Mouse (Mus musculus) C2C12 (cell line): ENCODE results near the gene Prss47. TPM values are rescaled to one million over a fixed set of nuclear protein-coding genes. Genes with fewer than 3 reads are reported as not detected.

Experiments
- H3K27me3 ChIP-seq: one replicate; pipeline ENCODE4 v1.6.1; 2011; ENCODE audit not compliant: control insufficient read depth, insufficient read depth, insufficient read length
- H3K36me3 ChIP-seq: one replicate; pipeline ENCODE4 v1.6.1; 2011; ENCODE audit not compliant: control insufficient read depth, insufficient read depth
- H3K4me3 ChIP-seq: one replicate; pipeline ENCODE4 v1.5.1; 2011; ENCODE audit warnings: mild to moderate bottlenecking, control low read depth; ENCODE audit not compliant: poor library complexity, insufficient read depth, severe bottlenecking
- H3K79me2 ChIP-seq: one replicate; pipeline ENCODE4 v1.6.1; 2011; ENCODE audit not compliant: control insufficient read depth, insufficient read depth
- H3K79me3 ChIP-seq: one replicate; pipeline ENCODE4 v1.6.1; 2011; ENCODE audit warnings: low read depth, control low read depth
- H3ac ChIP-seq: one replicate; pipeline ENCODE3; 2011; ENCODE audit warnings: low read depth; ENCODE audit not compliant: control insufficient read depth, insufficient read length
- CEBPB ChIP-seq: IDR thresholded peaks from one replicate; pipeline ENCODE4 v1.6.1; 2011; ENCODE audit warnings: low read depth, mild to moderate bottlenecking, control low read depth, moderate library complexity
- CTCF ChIP-seq: IDR thresholded peaks from one replicate; pipeline ENCODE4 v1.5.1; 2011; ENCODE audit not compliant: control insufficient read depth, insufficient read depth, insufficient read length
- FOSL1 ChIP-seq: IDR thresholded peaks from one replicate; pipeline ENCODE4 v1.8.0; 2011; ENCODE audit warnings: mild to moderate bottlenecking, low read length; ENCODE audit not compliant: poor library complexity, insufficient read depth, severe bottlenecking
- MAX ChIP-seq: IDR thresholded peaks from one replicate; pipeline ENCODE4 v1.6.1; 2011; ENCODE audit warnings: mild to moderate bottlenecking, control low read depth
- MYOD1 ChIP-seq: IDR thresholded peaks from one replicate; pipeline ENCODE4 v1.6.1; 2011; ENCODE audit warnings: low read depth; ENCODE audit not compliant: control insufficient read depth, insufficient read length
- MYOG ChIP-seq: IDR thresholded peaks from one replicate; pipeline ENCODE4 v1.6.1; 2011; ENCODE audit not compliant: control insufficient read depth, insufficient read length; ENCODE audit errors: extremely low read depth
- USF1 ChIP-seq: IDR thresholded peaks from one replicate; pipeline ENCODE4 v1.6.1; 2011; ENCODE audit warnings: low read depth, mild to moderate bottlenecking, control low read depth, moderate library complexity
- polyA plus RNA-seq: library from polyadenylated mRNA; unstranded; fragments of >200 nt; fragmentation: generic; extraction: Trizol; gene quantifications from one replicate; pipeline ENCODE4 v1.2.1, GENCODE M21; 2012; ENCODE audit warnings: missing spikeins

The Prss47 gene
- polyA plus RNA-seq, 1 experiment = not detected

DNA sequence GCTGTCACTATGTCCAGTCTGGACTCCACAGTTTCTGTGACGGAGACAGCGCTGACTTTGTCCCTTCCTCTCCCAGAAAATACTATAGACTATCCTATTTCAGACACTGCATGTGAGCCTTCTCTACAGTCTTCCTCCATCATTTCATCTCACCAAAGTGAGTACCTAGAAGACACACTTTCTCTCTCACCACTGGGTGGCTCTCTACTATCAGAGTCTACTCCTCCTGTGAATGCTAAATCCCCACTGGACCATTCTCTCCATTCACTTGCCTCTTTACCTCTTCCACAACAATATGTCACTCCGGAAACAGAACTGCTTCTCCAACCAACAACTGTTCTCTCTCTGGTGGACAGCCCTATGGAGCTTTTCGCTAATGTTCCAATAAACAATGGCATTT is 17.5 kb downstream of the Prss47 start:
- H3K4me3 ChIP-seq = no peak overlapping the region
- H3K27me3 ChIP-seq = no peaks in the 10 kb centered on the region
- H3K79me3 ChIP-seq = no peaks in the 10 kb centered on the region
- no peaks in the 10 kb centered on the region for H3K36me3 ChIP-seq
- no peak overlapping the region for H3ac ChIP-seq
- no peak for TF ChIP-seq FOSL1
- no peak for TF ChIP-seq CTCF
- TF ChIP-seq USF1 = no peak
- TF ChIP-seq CEBPB = no peak
- no peak for TF ChIP-seq MYOD1
- no peak for TF ChIP-seq MAX
- no peak for TF ChIP-seq MYOG
- no peaks in the 10 kb centered on the region for H3K79me2 ChIP-seq

- no peak for TF ChIP-seq CTCF
- no peak for TF ChIP-seq MYOG
- TF ChIP-seq MAX = no peak
- no peak for TF ChIP-seq CEBPB
- TF ChIP-seq FOSL1 = no peak
- no peak for TF ChIP-seq USF1
- no peak for TF ChIP-seq MYOD1
- H3ac ChIP-seq = no peak within 1 kb of the TSS
- no peaks in the 10 kb centered on the region for H3K36me3 ChIP-seq
- H3K4me3 ChIP-seq = no peak within 1 kb of the TSS
- no peaks in the 10 kb centered on the region for H3K79me3 ChIP-seq
- no peaks in the 10 kb centered on the region for H3K79me2 ChIP-seq
- no peaks in the 10 kb centered on the region for H3K27me3 ChIP-seq
Measured at GRCm38 (mm10) chr13:65032758-65033157, 19.8 kb downstream of the Prss47 start, which contains the start of gene Spata31d1c. TSS of gene Spata31d1c (plus strand) at chr13:65033058.

GRCm38 (mm10) chr13:65011052-65011738 is 41.4 kb downstream of the Prss47 start:
- H3K79me2 ChIP-seq = no peaks in the 10 kb centered on the region
- no peaks in the 10 kb centered on the region for H3K36me3 ChIP-seq
- no peaks in the 10 kb centered on the region for H3K27me3 ChIP-seq
- TF ChIP-seq CEBPB = no peak
- TF ChIP-seq MYOD1 = no peak
- TF ChIP-seq FOSL1 = no peak
- TF ChIP-seq CTCF = no peak
- TF ChIP-seq MYOG = no peak
- TF ChIP-seq MAX = no peak
- no peak for TF ChIP-seq USF1
- no peak overlapping the region for H3K4me3 ChIP-seq
- no peak overlapping the region for H3ac ChIP-seq
- no peaks in the 10 kb centered on the region for H3K79me3 ChIP-seq

GRCm38 (mm10) chr13:65007971-65008370 is 44.6 kb downstream of the Prss47 start:
- no peaks in the 10 kb centered on the region for H3K36me3 ChIP-seq
- TF ChIP-seq CTCF (no peak), USF1 (no peak), MAX (no peak), MYOG (no peak), CEBPB (no peak), FOSL1 (no peak), MYOD1 (no peak)
- H3K79me2 ChIP-seq = no peaks in the 10 kb centered on the region
- H3K4me3 ChIP-seq = no peak overlapping the region
- H3K27me3 ChIP-seq = no peaks in the 10 kb centered on the region
- H3K79me3 ChIP-seq = no peaks in the 10 kb centered on the region
- H3ac ChIP-seq = no peak overlapping the region

DNA sequence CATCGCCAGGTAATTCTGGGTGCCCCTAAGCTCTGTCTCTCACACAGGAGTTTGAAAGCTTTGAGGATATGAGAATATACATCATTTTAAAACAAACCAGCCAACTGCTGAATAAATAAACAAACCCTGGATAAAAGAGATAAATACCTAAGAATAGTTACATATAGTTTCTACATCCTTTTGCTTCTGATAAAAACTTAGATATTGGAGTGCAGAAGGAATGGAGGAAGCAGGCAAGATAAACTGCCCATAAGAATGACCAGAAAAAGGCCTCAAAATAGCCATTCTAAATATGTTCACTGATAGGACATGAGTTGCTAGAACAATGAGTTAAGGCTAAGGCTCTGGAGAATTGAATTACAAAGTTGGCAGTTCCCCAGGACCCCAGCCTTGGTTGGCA is 45.8 kb downstream of the Prss47 start:
- H3K4me3 ChIP-seq = no peak overlapping the region
- H3K27me3 ChIP-seq = no peaks in the 10 kb centered on the region
- no peak overlapping the region for H3ac ChIP-seq
- H3K79me3 ChIP-seq = no peaks in the 10 kb centered on the region
- no peaks in the 10 kb centered on the region for H3K36me3 ChIP-seq
- TF ChIP-seq MYOD1 (no peak), USF1 (no peak), MAX (no peak), FOSL1 (no peak)
- H3K79me2 ChIP-seq = no peaks in the 10 kb centered on the region

DNA sequence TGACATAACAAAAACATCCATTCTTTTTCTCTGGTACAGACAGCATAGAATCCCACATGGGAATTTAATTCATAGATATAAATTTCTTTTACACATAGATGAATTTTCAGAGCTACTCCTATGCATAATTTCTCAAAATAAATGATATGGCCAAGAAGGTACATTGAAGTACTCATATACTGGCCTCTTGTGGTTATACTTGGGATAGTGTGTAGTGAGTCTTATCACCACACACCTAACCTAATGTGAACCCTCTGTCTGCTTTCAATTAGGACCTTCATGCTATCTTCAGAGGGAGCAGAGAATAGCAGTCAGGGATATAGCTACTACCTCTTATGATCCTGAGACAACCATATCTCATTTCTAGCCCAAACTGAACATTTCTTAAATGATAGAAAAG is 47.1 kb downstream of the Prss47 start:
- H3K79me2 ChIP-seq = no peaks in the 10 kb centered on the region
- H3ac ChIP-seq = no peak overlapping the region
- H3K79me3 ChIP-seq = no peaks in the 10 kb centered on the region
- H3K36me3 ChIP-seq = no peaks in the 10 kb centered on the region
- no peaks in the 10 kb centered on the region for H3K27me3 ChIP-seq
- no peak for TF ChIP-seq CTCF
- TF ChIP-seq MAX = no peak
- TF ChIP-seq MYOD1 = no peak
- TF ChIP-seq FOSL1 = no peak
- no peak for TF ChIP-seq USF1
- no peak for TF ChIP-seq CEBPB
- no peak for TF ChIP-seq MYOG
- H3K4me3 ChIP-seq = no peak overlapping the region
